Mouse (Mus musculus): ENCODE results near the gene Hivep3. TPM values are rescaled to one million over a fixed set of nuclear protein-coding genes. Genes with fewer than 3 reads are reported as not detected.

Hivep3 gene
- polyA plus RNA-seq, 2 experiments, result 3.8 to 5.1 TPM

- Histone ChIP-seq H3K4me3 (replicated peaks; ENCODE audit: low read length) (no peak overlapping the region), H3K4me2 (replicated peaks; ENCODE audit: low read depth, low read length, severe bottlenecking) (no peak overlapping the region), H3K36me3 (ENCODE audit: control insufficient read depth, insufficient read depth, low read length) (no peaks in the 10 kb centered on the region), H3K27ac (replicated peaks; ENCODE audit: low read depth, low read length) (no peak overlapping the region), H3K9me3 (ENCODE audit: control insufficient read depth, low read length) (no peaks in the 10 kb centered on the region), H3K9ac (ENCODE audit: low read depth, low read length, severe bottlenecking) (no peak overlapping the region), H3K27me3 (ENCODE audit: control insufficient read depth, insufficient read depth, low read length) (no peaks in the 10 kb centered on the region), H3K4me1 (ENCODE audit: control insufficient read depth, insufficient read depth, low read length) (no peaks in the 10 kb centered on the region)
- TF ChIP-seq POLR2A (IDR thresholded peaks at IDR 0.05; ENCODE audit: borderline replicate concordance, extremely low read depth, insufficient read depth, insufficient read length), result no peak
- no peak for DNase-seq (ENCODE audit: low spot score)
- WGBS, result 85% methylated on average over 4 of the region's 4 CpGs
- ATAC-seq (ENCODE audit: low FRiP score, low read depth), result no peak
Observed at GRCm38 (mm10) chr4:120179123-120179522, 445.5 kb downstream of the Hivep3 start.

GRCm38 (mm10) chr4:120180535-120180934, 447.0 kb downstream of the Hivep3 start:
- H3K9me3 ChIP-seq (ENCODE audit: control insufficient read depth, low read length), result no peaks in the 10 kb centered on the region
- DNase-seq (ENCODE audit: low spot score) (no peak), ATAC-seq (ENCODE audit: low FRiP score, low read depth) (no peak)
- no peaks in the 10 kb centered on the region for H3K27me3 ChIP-seq (ENCODE audit: control insufficient read depth, insufficient read depth, low read length)
- no peak overlapping the region for H3K4me2 ChIP-seq (replicated peaks; ENCODE audit: low read depth, low read length, severe bottlenecking)
- no peaks in the 10 kb centered on the region for H3K36me3 ChIP-seq (ENCODE audit: control insufficient read depth, insufficient read depth, low read length)
- H3K9ac ChIP-seq (ENCODE audit: low read depth, low read length, severe bottlenecking), result no peak overlapping the region
- TF ChIP-seq POLR2A (IDR thresholded peaks at IDR 0.05; ENCODE audit: borderline replicate concordance, extremely low read depth, insufficient read depth, insufficient read length), result no peak
- H3K4me1 ChIP-seq (ENCODE audit: control insufficient read depth, insufficient read depth, low read length), result no peaks in the 10 kb centered on the region
- H3K4me3 ChIP-seq (replicated peaks; ENCODE audit: low read length), result no peak overlapping the region
- H3K27ac ChIP-seq (replicated peaks; ENCODE audit: low read depth, low read length), result no peak overlapping the region

GRCm38 (mm10) chr4:120184374-120184991, 450.9 kb downstream of the Hivep3 start:
- no peaks in the 10 kb centered on the region for H3K4me1 ChIP-seq (ENCODE audit: control insufficient read depth, insufficient read depth, low read length)
- ATAC-seq (ENCODE audit: low FRiP score, low read depth) (no peak), DNase-seq (ENCODE audit: low spot score) (no peak)
- no peaks in the 10 kb centered on the region for H3K36me3 ChIP-seq (ENCODE audit: control insufficient read depth, insufficient read depth, low read length)
- H3K4me2 ChIP-seq (replicated peaks; ENCODE audit: low read depth, low read length, severe bottlenecking), result no peak overlapping the region
- H3K4me3 ChIP-seq (replicated peaks; ENCODE audit: low read length), result no peak overlapping the region
- 26% methylated on average over 5 of the region's 5 CpGs for WGBS
- no peaks in the 10 kb centered on the region for H3K27me3 ChIP-seq (ENCODE audit: control insufficient read depth, insufficient read depth, low read length)
- H3K9ac ChIP-seq (ENCODE audit: low read depth, low read length, severe bottlenecking), result no peak overlapping the region
- TF ChIP-seq POLR2A (IDR thresholded peaks at IDR 0.05; ENCODE audit: borderline replicate concordance, extremely low read depth, insufficient read depth, insufficient read length), result no peak
- H3K9me3 ChIP-seq (ENCODE audit: control insufficient read depth, low read length), result no peaks in the 10 kb centered on the region
- H3K27ac ChIP-seq (replicated peaks; ENCODE audit: low read depth, low read length), result no peak overlapping the region

GRCm38 (mm10) chr4:120186441-120186840, 452.9 kb downstream of the Hivep3 start:
- TF ChIP-seq POLR2A (IDR thresholded peaks at IDR 0.05; ENCODE audit: borderline replicate concordance, extremely low read depth, insufficient read depth, insufficient read length), result no peak
- ATAC-seq (ENCODE audit: low FRiP score, low read depth) (no peak), DNase-seq (ENCODE audit: low spot score) (no peak)
- Histone ChIP-seq H3K9ac (ENCODE audit: low read depth, low read length, severe bottlenecking) (no peak overlapping the region), H3K9me3 (ENCODE audit: control insufficient read depth, low read length) (no peaks in the 10 kb centered on the region), H3K27ac (replicated peaks; ENCODE audit: low read depth, low read length) (no peak overlapping the region), H3K36me3 (ENCODE audit: control insufficient read depth, insufficient read depth, low read length) (no peaks in the 10 kb centered on the region), H3K4me1 (ENCODE audit: control insufficient read depth, insufficient read depth, low read length) (0 out of 2 replicates have a peak, but pooled peaks cover 2% of the 10 kb centered on the region), H3K4me3 (replicated peaks; ENCODE audit: low read length) (no peak overlapping the region), H3K27me3 (ENCODE audit: control insufficient read depth, insufficient read depth, low read length) (no peaks in the 10 kb centered on the region), H3K4me2 (replicated peaks; ENCODE audit: low read depth, low read length, severe bottlenecking) (no peak overlapping the region)
- 88% methylated on average over 1 of the region's 1 CpGs for WGBS

GRCm38 (mm10) chr4:120186934-120187333, 453.4 kb downstream of the Hivep3 start:
- Histone ChIP-seq H3K27ac (replicated peaks; ENCODE audit: low read depth, low read length) (no peak overlapping the region), H3K4me2 (replicated peaks; ENCODE audit: low read depth, low read length, severe bottlenecking) (no peak overlapping the region), H3K9ac (ENCODE audit: low read depth, low read length, severe bottlenecking) (no peak overlapping the region), H3K27me3 (ENCODE audit: control insufficient read depth, insufficient read depth, low read length) (no peaks in the 10 kb centered on the region), H3K9me3 (ENCODE audit: control insufficient read depth, low read length) (no peaks in the 10 kb centered on the region), H3K4me1 (ENCODE audit: control insufficient read depth, insufficient read depth, low read length) (0 out of 2 replicates have a peak, but pooled peaks cover 2% of the 10 kb centered on the region), H3K4me3 (replicated peaks; ENCODE audit: low read length) (no peak overlapping the region), H3K36me3 (ENCODE audit: control insufficient read depth, insufficient read depth, low read length) (no peaks in the 10 kb centered on the region)
- no peak for TF ChIP-seq POLR2A (IDR thresholded peaks at IDR 0.05; ENCODE audit: borderline replicate concordance, extremely low read depth, insufficient read depth, insufficient read length)
- ATAC-seq (ENCODE audit: low FRiP score, low read depth), result no peak
- DNase-seq (ENCODE audit: low spot score), result no peak
- 0% methylated on average over 4 of the region's 4 CpGs for WGBS

Other genes with a start within 250 kb of the Hivep3 start
- gene Rimkla, start 241.2 kb upstream of the Hivep3 start, polyA plus RNA-seq (2012; rRNA removed), result 0.79 and 1.1 TPM in 2 replicates
- 0.62 and 0.75 TPM in 2 replicates for gene Rimkla, start 241.2 kb upstream of the Hivep3 start, polyA plus RNA-seq (2014; fragmentation: Nextera tagmentation; extraction: Ambion mirVana)
- 31.5 and 34.5 TPM in 2 replicates for gene Foxj3, start 196.8 kb upstream of the Hivep3 start, polyA plus RNA-seq (2012; rRNA removed)
- 23.5 and 25.4 TPM in 2 replicates for gene Foxj3, start 196.8 kb upstream of the Hivep3 start, polyA plus RNA-seq (2014; fragmentation: Nextera tagmentation; extraction: Ambion mirVana)
- gene Frg2f1, start 194.3 kb upstream of the Hivep3 start, polyA plus RNA-seq (2012; rRNA removed), result 10.2 and 12.2 TPM in 2 replicates
- 5.0 and 5.5 TPM in 2 replicates for gene Frg2f1, start 194.3 kb upstream of the Hivep3 start, polyA plus RNA-seq (2014; fragmentation: Nextera tagmentation; extraction: Ambion mirVana)
- gene Guca2a, start 96.1 kb upstream of the Hivep3 start, polyA plus RNA-seq (2012; rRNA removed), result not detected in 2 replicates
- gene Guca2a, start 96.1 kb upstream of the Hivep3 start, polyA plus RNA-seq (2014; fragmentation: Nextera tagmentation; extraction: Ambion mirVana), result not detected in 2 replicates
- 3.6 TPM in 1 of 2 replicates, not detected in the other for gene Guca2b, start 74.8 kb upstream of the Hivep3 start, polyA plus RNA-seq (2012; rRNA removed)
- gene Guca2b, start 74.8 kb upstream of the Hivep3 start, polyA plus RNA-seq (2014; fragmentation: Nextera tagmentation; extraction: Ambion mirVana), result not detected in 2 replicates